In genomic region chr14:30579180-30579579, GRCm38 (mm10) we compare ENCODE assay signal across 20 mouse cellular contexts. TPM values are rescaled to one million over a fixed set of nuclear protein-coding genes. Genes with fewer than 3 reads are reported as not detected.
DNase-seq lines count a peak whose midpoint lies in the region; TF ChIP-seq lines count a peak whose summit lies in the region.
"Had no signal": no experiment of that assay in that cellular context is flagged by ENCODE, and none has a peak within 500 bp of the region (broad histone marks: within the 10 kb centered on the region; RNA-seq: fewer than 3 reads in every experiment).

No protein-coding gene starts in this region.

- no peaks in the 10 kb centered on the region for H3K9me3 ChIP-seq in heart, embryonic 10.5 days
- H3K9me3 ChIP-seq: embryonic facial prominence, embryonic 13.5 days; forebrain, embryonic 10.5 days; limb, embryonic 13.5 days; midbrain, embryonic 13.5 days had no signal

- no peak overlapping the region for H3K4me3 ChIP-seq in heart, embryonic 10.5 days
- no peak overlapping the region for H3K4me3 ChIP-seq in heart, adult 2 months
- H3K4me3 ChIP-seq in macrophage (ENCODE audit: inconsistent target): no peak overlapping the region
- H3K4me3 ChIP-seq in left cerebral cortex, adult 2 months: no peak overlapping the region
- H3K4me3 ChIP-seq: embryonic facial prominence, embryonic 13.5 days; forebrain, embryonic 10.5 days; layer of hippocampus, adult 2 months; limb, embryonic 13.5 days; midbrain, embryonic 13.5 days had no signal

- peaks cover 18% of the 10 kb centered on the region for H3K36me3 ChIP-seq in heart, embryonic 10.5 days
- H3K36me3 ChIP-seq in heart, adult 2 months (ENCODE audit: control insufficient read depth, insufficient read depth, low read length): no peaks in the 10 kb centered on the region
- no peaks in the 10 kb centered on the region for H3K36me3 ChIP-seq in macrophage (ENCODE audit: inconsistent target)

- TF ChIP-seq CTCF in heart, adult 2 months (IDR thresholded peaks at IDR 0.05): no peak
- TF ChIP-seq CTCF in left cerebral cortex, adult 2 months (IDR thresholded peaks at IDR 0.05): no peak

- no peak for DNase-seq in heart, embryonic 10.5 days (ENCODE audit: low spot score)
- DNase-seq in heart, adult 2 months: no peak
- DNase-seq in A20 (ENCODE audit: low read depth, low spot score) (peak; percentile 77), MEL-GATA-1-ER (ENCODE audit: extremely low read depth, low read depth) (peak; percentile 31), adipocyte (ENCODE audit: low spot score) (no peak)
- DNase-seq in testis, postnatal 14 days (ENCODE audit: low spot score): no peak
- DNase-seq in left cerebral cortex, adult 2 months (ENCODE audit: extremely low spot score in 1 of 2, low spot score in 2 of 2): no peak
- DNase-seq: adrenal gland, adult 8-10 months; cerebellum, postnatal 14 days; kidney, adult 9 months; lung, postnatal 10 days; right cerebral cortex, postnatal 4 days had no signal

- no peaks in the 10 kb centered on the region for H3K27me3 ChIP-seq in heart, embryonic 10.5 days (ENCODE audit: insufficient read depth, poor library complexity, severe bottlenecking)
- no peaks in the 10 kb centered on the region for H3K27me3 ChIP-seq in heart, adult 2 months (ENCODE audit: control insufficient read depth, insufficient read depth, low read length)
- H3K27me3 ChIP-seq: embryonic facial prominence, embryonic 13.5 days; limb, embryonic 13.5 days; midbrain, embryonic 13.5 days had no signal

- 50% methylated on average over 5 of the region's 5 CpGs for WGBS in heart, embryonic 10.5 days
- 56% methylated on average over 5 of the region's 5 CpGs for WGBS in heart, adult 2 months
- WGBS in macrophage (ENCODE audit: missing documents): 0% methylated on average over 3 of the region's 5 CpGs

- no peaks in the 10 kb centered on the region for H3K79me2 ChIP-seq in heart, adult 2 months (replicated peaks; ENCODE audit: control insufficient read depth, insufficient read depth, low read length)
- H3K79me2 ChIP-seq in macrophage (ENCODE audit: inconsistent target): no peaks in the 10 kb centered on the region

- H3K9ac ChIP-seq in heart, adult 2 months (ENCODE audit: low read depth, low read length): no peak overlapping the region
- H3K9ac ChIP-seq: embryonic facial prominence, embryonic 13.5 days; hindbrain, embryonic 14.5 days; limb, embryonic 13.5 days; midbrain, embryonic 13.5 days had no signal

- peak overlapping the region; percentile 52; the same call in 1 of the 2 replicates for H3K27ac ChIP-seq in heart, embryonic 10.5 days
- H3K27ac ChIP-seq in heart, adult 2 months: no peak overlapping the region
- H3K27ac ChIP-seq in macrophage: peak overlapping the region; percentile 92
- no peak overlapping the region for H3K27ac ChIP-seq in left cerebral cortex, adult 2 months
- H3K27ac ChIP-seq: embryonic facial prominence, embryonic 13.5 days; forebrain, embryonic 10.5 days; hindbrain, embryonic 14.5 days; layer of hippocampus, adult 2 months; limb, embryonic 13.5 days; midbrain, embryonic 13.5 days; stomach, postnatal 0 days had no signal

- no peak for TF ChIP-seq EP300 in heart, adult 2 months (IDR thresholded peaks at IDR 0.05; ENCODE audit: insufficient read depth, low read depth, low read length)

- intact Hi-C loops in heart, adult 2 months (cut with DNase I): loop anchor here (10.0 kb wide), 1 partner anchor 54 kb away; no protein-coding TSS in a partner anchor
- intact Hi-C loops in left cerebral cortex, adult 2 months (cut with DNase I): no loop called here

- no peak for TF ChIP-seq POLR2A in heart, adult 2 months (IDR thresholded peaks at IDR 0.05; ENCODE audit: insufficient read depth, low read depth, low read length)

- peaks cover 30% of the 10 kb centered on the region for H3K4me1 ChIP-seq in heart, embryonic 10.5 days
- no peaks in the 10 kb centered on the region; the same call in 1 of the 2 replicates for H3K4me1 ChIP-seq in heart, adult 2 months (ENCODE audit: control insufficient read depth, insufficient read depth, low read length)

RNA-seq across cellular contexts. Expression of gene Tkt, which starts 31.0 kb away (rescaled TPM):
- polyA plus RNA-seq in heart, embryonic 10.5 days (2016; fragmentation: Nextera tagmentation; extraction: Ambion mirVana): 122 and 199 TPM in 2 replicates
- 10 to 100 TPM; 30.7 to 32.8 TPM for total RNA-seq in heart, adult 2 months (2021)
- polyA plus RNA-seq in heart, adult 2 months (2012; rRNA removed): 75.5 and 119 TPM in 2 replicates
- total RNA-seq in macrophage (2018; cell fraction: chromatin; rRNA removed): 10 to 100 TPM; 13.3 to 83.5 (median 40.9) TPM
- total RNA-seq in macrophage (2018; cell fraction: cytosol; rRNA removed): 100 to 1,000 TPM; 142 to 227 (median 188) TPM
- total RNA-seq in macrophage (2018; cell fraction: nucleus; rRNA removed): 100 to 1,000 TPM in 4 of 26 experiments, 10 to 100 TPM in 22; 40.1 to 193 (median 72.2) TPM
- polyA plus RNA-seq in macrophage (2018): 167 to 319 TPM (median 208 TPM) in 3 replicates
- 100 to 1,000 TPM; 160 to 180 TPM for total RNA-seq in left cerebral cortex, adult 2 months (2021)

RNA-seq across cellular contexts. Expression of gene Prkcd, which starts 46.8 kb away (rescaled TPM):
- polyA plus RNA-seq in heart, embryonic 10.5 days (2016; fragmentation: Nextera tagmentation; extraction: Ambion mirVana): 32.4 and 37.3 TPM in 2 replicates
- total RNA-seq in heart, adult 2 months (2021): 10 to 100 TPM; 10.4 to 12.6 TPM
- polyA plus RNA-seq in heart, adult 2 months (2012; rRNA removed): 31.5 and 31.7 TPM in 2 replicates
- 1,000 to 10,000 TPM in 23 of 26 experiments, 100 to 1,000 TPM in 3; 920 to 2,399 (median 1,316) TPM for total RNA-seq in macrophage (2018; cell fraction: chromatin; rRNA removed)
- 100 to 1,000 TPM; 168 to 279 (median 213) TPM for total RNA-seq in macrophage (2018; cell fraction: cytosol; rRNA removed)
- total RNA-seq in macrophage (2018; cell fraction: nucleus; rRNA removed): 1,000 to 10,000 TPM in 7 of 26 experiments, 100 to 1,000 TPM in 19; 420 to 1,209 (median 753) TPM
- polyA plus RNA-seq in macrophage (2018): 108 to 303 TPM (median 176 TPM) in 3 replicates
- 10 to 100 TPM; 10.5 to 16.1 TPM for total RNA-seq in left cerebral cortex, adult 2 months (2021)

Comparison
In these comparisons a context has a peak if more than half of its experiments do, and no peak if none do; other contexts are left out.
1. H3K27ac ChIP-seq: peak in heart, embryonic 10.5 days (single experiment) and macrophage (single experiment); none in heart, adult 2 months (single experiment) and left cerebral cortex, adult 2 months (single experiment).
2. DNase-seq: peak in A20 (single experiment) and MEL-GATA-1-ER (single experiment); none in heart, embryonic 10.5 days (single experiment), heart, adult 2 months (0 of 2), testis, postnatal 14 days (single experiment), left cerebral cortex, adult 2 months (0 of 2) and adipocyte (single experiment).